Mouse (Mus musculus): Measurements from ENCODE around the gene Lactbl1. TPM values are rescaled to one million over a fixed set of nuclear protein-coding genes. Genes with fewer than 3 reads are reported as not detected.

Gene Lactbl1
- total RNA-seq (2021), result not detected
- 0.08 and 0.18 TPM in 2 replicates for polyA plus RNA-seq (2012; rRNA removed)
- long read RNA-seq, result 0 reads

DNA sequence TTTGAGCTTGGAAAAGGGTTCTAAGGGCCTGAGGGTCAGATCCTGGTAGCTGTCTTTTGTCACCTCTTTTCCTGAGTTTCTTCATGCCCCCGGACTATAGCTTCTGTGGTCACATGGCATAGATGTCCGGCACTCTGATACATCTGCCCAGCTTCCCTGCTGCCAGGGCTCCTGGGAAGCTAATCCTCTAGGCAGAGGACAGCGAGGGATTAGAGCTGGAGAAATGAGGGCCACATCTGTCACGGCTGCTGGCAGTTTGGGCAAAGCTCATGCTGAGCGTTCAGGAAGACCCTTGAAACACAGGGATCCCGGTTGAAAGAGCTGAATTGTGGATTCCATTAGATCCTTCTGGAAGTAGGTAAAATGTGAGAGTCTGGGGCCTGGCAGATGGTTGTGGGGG is at the start of gene Lactbl1:
Lactbl1 (plus strand) TSS at position 234 of the 400 bp plus-strand sequence.
- intact Hi-C loops (cut with DNase I), result loop anchor here (5.0 kb wide), 1 partner anchor 360 kb away; no protein-coding TSS in a partner anchor
- WGBS, result 46% methylated on average over 6 of the region's 6 CpGs
- H3K27me3 ChIP-seq (ENCODE audit: control insufficient read depth, insufficient read depth, low read length), result no peaks in the 10 kb centered on the region
- H3K4me1 ChIP-seq (ENCODE audit: control insufficient read depth, insufficient read depth, low read length), result no peaks in the 10 kb centered on the region
- DNase-seq, result no peak
- H3K79me2 ChIP-seq (replicated peaks; ENCODE audit: control insufficient read depth, insufficient read depth, low read length), result no peaks in the 10 kb centered on the region
- TF ChIP-seq CTCF (IDR thresholded peaks at IDR 0.05) (no peak), POLR2A (IDR thresholded peaks at IDR 0.05; ENCODE audit: insufficient read depth, low read depth, low read length) (no peak), EP300 (IDR thresholded peaks at IDR 0.05; ENCODE audit: insufficient read depth, low read depth, low read length) (no peak)
- no peaks in the 10 kb centered on the region for H3K36me3 ChIP-seq (ENCODE audit: control insufficient read depth, insufficient read depth, low read length)
- no peak within 1 kb of the TSS for H3K27ac ChIP-seq
- no peak within 1 kb of the TSS for H3K4me3 ChIP-seq
- H3K9ac ChIP-seq (ENCODE audit: low read depth, low read length), result no peak within 1 kb of the TSS

DNA sequence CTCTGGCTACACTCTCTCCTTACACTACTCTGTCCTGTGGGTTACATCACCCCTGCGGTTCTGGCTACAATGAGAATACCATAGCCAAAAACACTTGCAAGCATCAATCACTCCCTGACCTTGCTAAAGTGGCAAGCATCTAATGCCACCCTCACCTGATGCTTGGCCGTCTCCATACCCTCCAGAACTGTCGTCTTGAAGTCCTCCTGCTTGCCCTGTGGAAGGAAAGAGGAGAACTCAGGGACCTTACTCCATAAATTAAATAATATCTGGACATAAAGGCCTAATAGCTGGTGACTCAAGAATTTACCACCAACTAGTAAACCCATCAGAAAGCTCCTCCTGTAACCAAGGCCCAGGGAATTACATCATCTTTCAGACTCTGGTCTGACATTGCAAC is 40.5 kb upstream of the Lactbl1 start:
- Histone ChIP-seq H3K4me1 (ENCODE audit: control insufficient read depth, insufficient read depth, low read length) (peaks cover 17% of the 10 kb centered on the region), H3K27ac (no peak overlapping the region), H3K36me3 (ENCODE audit: control insufficient read depth, insufficient read depth, low read length) (peaks cover 11% of the 10 kb centered on the region), H3K27me3 (ENCODE audit: control insufficient read depth, insufficient read depth, low read length) (no peaks in the 10 kb centered on the region), H3K9ac (ENCODE audit: low read depth, low read length) (no peak overlapping the region), H3K79me2 (replicated peaks; ENCODE audit: control insufficient read depth, insufficient read depth, low read length) (peaks cover 1% of the 10 kb centered on the region; the same call in 1 of the 2 replicates), H3K4me3 (no peak overlapping the region)
- intact Hi-C loops (cut with DNase I), result no loop called here
- WGBS, result 75% methylated on average over 3 of the region's 3 CpGs
- TF ChIP-seq POLR2A (IDR thresholded peaks at IDR 0.05; ENCODE audit: insufficient read depth, low read depth, low read length) (no peak), CTCF (IDR thresholded peaks at IDR 0.05) (no peak), EP300 (IDR thresholded peaks at IDR 0.05; ENCODE audit: insufficient read depth, low read depth, low read length) (no peak)
- DNase-seq, result no peak

DNA sequence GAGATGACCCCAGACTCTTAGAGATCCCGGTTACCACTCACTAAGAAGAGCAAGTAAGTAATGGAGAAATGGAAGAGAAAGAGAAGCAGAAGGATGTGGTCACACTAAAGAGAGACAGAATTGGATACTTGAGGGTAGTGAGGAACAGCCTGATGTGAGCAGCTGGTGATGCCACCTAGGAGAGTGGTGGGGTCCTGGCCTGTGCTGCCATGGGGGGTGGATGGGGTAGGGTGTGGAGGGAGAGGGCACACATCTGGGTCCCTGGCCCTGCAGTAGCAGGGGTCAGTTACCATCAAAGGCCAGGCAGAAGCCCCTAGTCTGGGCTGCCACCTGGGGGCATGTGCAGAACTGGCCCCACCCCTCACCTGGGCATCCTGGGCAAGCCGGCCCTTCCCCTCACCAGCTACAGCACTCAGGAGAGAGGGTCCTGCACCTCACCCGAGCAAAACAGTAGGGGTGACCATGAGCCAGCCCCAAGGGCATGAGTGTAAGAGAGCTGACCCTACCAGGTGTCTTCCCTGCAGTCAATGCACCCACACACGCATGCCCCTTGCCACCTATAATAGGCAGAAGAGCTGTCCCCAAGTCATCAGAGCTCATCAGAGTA is 35.1 kb upstream of the Lactbl1 start:
- no peak overlapping the region for H3K4me3 ChIP-seq
- H3K27ac ChIP-seq, result no peak overlapping the region
- peaks cover 8% of the 10 kb centered on the region for H3K79me2 ChIP-seq (replicated peaks; ENCODE audit: control insufficient read depth, insufficient read depth, low read length)
- intact Hi-C loops (cut with DNase I), result no loop called here
- no peak for DNase-seq
- no peaks in the 10 kb centered on the region for H3K27me3 ChIP-seq (ENCODE audit: control insufficient read depth, insufficient read depth, low read length)
- no peak for TF ChIP-seq POLR2A (IDR thresholded peaks at IDR 0.05; ENCODE audit: insufficient read depth, low read depth, low read length)
- no peak for TF ChIP-seq CTCF (IDR thresholded peaks at IDR 0.05)
- TF ChIP-seq EP300 (IDR thresholded peaks at IDR 0.05; ENCODE audit: insufficient read depth, low read depth, low read length), result no peak
- 86% methylated on average over 4 of the region's 4 CpGs for WGBS
- H3K36me3 ChIP-seq (ENCODE audit: control insufficient read depth, insufficient read depth, low read length), result peaks cover 6% of the 10 kb centered on the region
- H3K9ac ChIP-seq (ENCODE audit: low read depth, low read length), result no peak overlapping the region
- H3K4me1 ChIP-seq (ENCODE audit: control insufficient read depth, insufficient read depth, low read length), result peaks cover 8% of the 10 kb centered on the region

DNA sequence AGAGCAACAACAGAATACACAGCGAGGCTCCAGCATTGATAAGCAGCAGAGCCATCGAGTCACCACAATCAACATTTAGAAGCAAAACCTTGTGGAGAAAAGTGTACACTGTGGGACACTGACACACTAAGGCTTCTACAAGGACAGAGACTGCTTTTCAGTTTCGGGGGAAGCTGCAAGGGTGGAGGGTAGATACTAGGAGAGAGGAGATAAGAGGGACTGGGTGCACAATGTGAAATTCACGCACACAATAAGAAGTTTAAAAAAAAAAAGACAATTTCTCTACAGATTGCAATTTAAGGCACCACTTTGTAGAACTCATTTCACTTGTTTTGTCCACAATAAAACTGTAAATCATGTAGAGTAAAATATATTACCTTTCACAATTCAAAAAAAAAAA is 34.4 kb upstream of the Lactbl1 start:
- TF ChIP-seq POLR2A (IDR thresholded peaks at IDR 0.05; ENCODE audit: insufficient read depth, low read depth, low read length) (no peak), EP300 (IDR thresholded peaks at IDR 0.05; ENCODE audit: insufficient read depth, low read depth, low read length) (no peak), CTCF (IDR thresholded peaks at IDR 0.05) (no peak)
- H3K4me3 ChIP-seq, result no peak overlapping the region
- intact Hi-C loops (cut with DNase I), result no loop called here
- H3K4me1 ChIP-seq (ENCODE audit: control insufficient read depth, insufficient read depth, low read length), result peaks cover 4% of the 10 kb centered on the region
- no peak overlapping the region for H3K27ac ChIP-seq
- DNase-seq, result no peak
- WGBS, result 65% methylated on average over 4 of the region's 4 CpGs
- peaks cover 8% of the 10 kb centered on the region for H3K79me2 ChIP-seq (replicated peaks; ENCODE audit: control insufficient read depth, insufficient read depth, low read length)
- H3K9ac ChIP-seq (ENCODE audit: low read depth, low read length), result no peak overlapping the region
- H3K36me3 ChIP-seq (ENCODE audit: control insufficient read depth, insufficient read depth, low read length), result peaks cover 4% of the 10 kb centered on the region
- no peaks in the 10 kb centered on the region for H3K27me3 ChIP-seq (ENCODE audit: control insufficient read depth, insufficient read depth, low read length)

DNA sequence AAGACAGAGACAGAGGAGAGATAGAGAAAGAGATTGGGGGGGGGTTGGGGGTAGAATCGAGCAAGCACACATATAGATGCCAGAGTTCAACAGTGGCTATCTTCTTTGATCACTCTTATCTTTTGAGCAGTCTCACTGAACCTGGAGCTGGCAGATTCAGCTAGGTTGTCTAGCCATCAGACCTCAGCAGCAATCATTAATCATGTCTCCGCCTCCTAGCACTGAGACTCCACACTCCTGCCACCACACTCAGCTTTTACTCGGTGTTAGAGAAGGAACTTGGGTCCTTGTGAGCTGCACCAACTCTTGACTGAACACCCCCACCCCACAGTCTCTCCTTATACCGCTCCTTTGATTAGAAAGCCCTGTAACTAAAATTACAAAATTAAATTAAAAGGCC is 30.3 kb upstream of the Lactbl1 start:
- Histone ChIP-seq H3K79me2 (replicated peaks; ENCODE audit: control insufficient read depth, insufficient read depth, low read length) (peaks cover 12% of the 10 kb centered on the region), H3K27ac (no peak overlapping the region), H3K36me3 (ENCODE audit: control insufficient read depth, insufficient read depth, low read length) (peaks cover 2% of the 10 kb centered on the region), H3K27me3 (ENCODE audit: control insufficient read depth, insufficient read depth, low read length) (no peaks in the 10 kb centered on the region), H3K4me3 (no peak overlapping the region), H3K9ac (ENCODE audit: low read depth, low read length) (no peak overlapping the region), H3K4me1 (ENCODE audit: control insufficient read depth, insufficient read depth, low read length) (peaks cover 4% of the 10 kb centered on the region)
- intact Hi-C loops (cut with DNase I), result no loop called here
- WGBS, result 65% methylated on average over 4 of the region's 4 CpGs
- DNase-seq, result no peak
- TF ChIP-seq EP300 (IDR thresholded peaks at IDR 0.05; ENCODE audit: insufficient read depth, low read depth, low read length) (no peak), CTCF (IDR thresholded peaks at IDR 0.05) (no peak), POLR2A (IDR thresholded peaks at IDR 0.05; ENCODE audit: insufficient read depth, low read depth, low read length) (no peak)

DNA sequence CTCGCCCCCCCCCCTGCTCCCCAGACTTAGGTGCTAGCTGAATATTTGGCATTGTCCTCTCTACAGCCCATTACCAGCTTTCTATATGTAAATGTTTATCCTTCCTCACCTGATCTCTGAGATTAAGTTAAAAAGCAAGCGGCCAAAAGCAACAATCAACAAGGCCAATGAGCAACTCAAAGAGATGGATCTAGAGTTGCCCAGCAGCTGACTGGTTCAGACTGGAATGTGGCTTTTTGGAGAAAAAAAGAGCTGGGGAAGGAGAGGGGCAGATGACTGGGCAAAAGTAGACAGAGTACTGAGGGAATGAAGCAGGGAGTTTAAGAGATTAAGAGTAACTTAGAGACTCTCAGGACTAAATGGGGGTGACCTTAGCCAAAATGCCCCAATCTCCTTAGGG is 28.4 kb upstream of the Lactbl1 start:
- H3K79me2 ChIP-seq (replicated peaks; ENCODE audit: control insufficient read depth, insufficient read depth, low read length), result peaks cover 11% of the 10 kb centered on the region
- no peak overlapping the region for H3K4me3 ChIP-seq
- no peak overlapping the region for H3K9ac ChIP-seq (ENCODE audit: low read depth, low read length)
- peaks cover 1% of the 10 kb centered on the region for H3K4me1 ChIP-seq (ENCODE audit: control insufficient read depth, insufficient read depth, low read length)
- H3K27me3 ChIP-seq (ENCODE audit: control insufficient read depth, insufficient read depth, low read length), result no peaks in the 10 kb centered on the region
- no peak for TF ChIP-seq CTCF (IDR thresholded peaks at IDR 0.05)
- TF ChIP-seq EP300 (IDR thresholded peaks at IDR 0.05; ENCODE audit: insufficient read depth, low read depth, low read length), result no peak
- no peak for TF ChIP-seq POLR2A (IDR thresholded peaks at IDR 0.05; ENCODE audit: insufficient read depth, low read depth, low read length)
- peaks cover 2% of the 10 kb centered on the region for H3K36me3 ChIP-seq (ENCODE audit: control insufficient read depth, insufficient read depth, low read length)
- no peak for DNase-seq
- intact Hi-C loops (cut with DNase I), result no loop called here
- no peak overlapping the region for H3K27ac ChIP-seq
- WGBS, result 96% methylated on average over 2 of the region's 2 CpGs
